Mouse (Mus musculus) hindbrain, embryonic 16.5 days (tissue): ENCODE measurements around the gene Slc44a4. TPM values are rescaled to one million over a fixed set of nuclear protein-coding genes. Genes with fewer than 3 reads are reported as not detected.

ENCODE experiments used
- ATAC-seq: fragments of 200-750 bp; cut with Nextera tagmentation; 2 replicates; pipeline ENCODE4 v1.8.0; 2017; ENCODE audit warnings: moderate TSS enrichment, moderate library complexity
- H3K27ac ChIP-seq: fragments of 300-500 bp; sonication (generic); 2 replicates; pipeline ENCODE4 v1.5.1; 2014; ENCODE audit warnings: low read depth, mild to moderate bottlenecking, control low read depth, low read length, moderate library complexity
- H3K27me3 ChIP-seq: fragments of 300-500 bp; sonication (generic); replicated peaks from 2 replicates; pipeline ENCODE4 v1.6.1; 2014; ENCODE audit warnings: low read length; ENCODE audit not compliant: control insufficient read depth, insufficient read depth
- H3K36me3 ChIP-seq: fragments of 300-500 bp; sonication (generic); 2 replicates; pipeline ENCODE4 v1.6.1; 2014; ENCODE audit warnings: mild to moderate bottlenecking, low read length, moderate library complexity, mixed read lengths; ENCODE audit not compliant: control insufficient read depth, insufficient read depth
- H3K4me1 ChIP-seq: fragments of 300-500 bp; sonication (generic); 2 replicates; pipeline ENCODE4 v1.6.1; 2014; ENCODE audit warnings: low read depth, low read length; ENCODE audit not compliant: control insufficient read depth, insufficient read depth
- H3K4me2 ChIP-seq: fragments of 300-500 bp; sonication (generic); 2 replicates; pipeline ENCODE4 v1.6.1; 2014; ENCODE audit warnings: mild to moderate bottlenecking, low read length, control low read depth, moderate library complexity
- H3K4me3 ChIP-seq: fragments of 300-500 bp; sonication (generic); 2 replicates; pipeline ENCODE4 v1.5.1; 2014; ENCODE audit warnings: mild to moderate bottlenecking, low read length, control low read depth, moderate library complexity
- H3K9ac ChIP-seq: fragments of 300-500 bp; sonication (generic); 2 replicates; pipeline ENCODE4 v1.6.1; 2014; ENCODE audit warnings: low read depth, mild to moderate bottlenecking, control low read depth, low read length, moderate library complexity
- H3K9me3 ChIP-seq: fragments of 300-500 bp; sonication (generic); 2 replicates; pipeline ENCODE4 v1.6.1; 2014; ENCODE audit warnings: mild to moderate bottlenecking, low read length, moderate library complexity; ENCODE audit not compliant: control insufficient read depth
- WGBS: fragments of 180-500 bp; shearing (Covaris S2); extraction: QIAGEN DNeasy Blood & Tissue Kit; methylation state at CpG from one replicate; pipeline ENCODE4 v1.1.7; 2014; 5-methylcytosine and 5-hydroxymethylcytosine counted together
- polyA plus RNA-seq: library from polyadenylated mRNA; unstranded; fragments of >200 nt; fragmentation: Nextera tagmentation; extraction: Ambion mirVana; gene quantifications from 2 replicates; pipeline ENCODE4 v1.2.1, GENCODE M21; 2015

Gene Slc44a4
- polyA plus RNA-seq, 1 experiment from 2014 or later: 0.21 TPM

DNA sequence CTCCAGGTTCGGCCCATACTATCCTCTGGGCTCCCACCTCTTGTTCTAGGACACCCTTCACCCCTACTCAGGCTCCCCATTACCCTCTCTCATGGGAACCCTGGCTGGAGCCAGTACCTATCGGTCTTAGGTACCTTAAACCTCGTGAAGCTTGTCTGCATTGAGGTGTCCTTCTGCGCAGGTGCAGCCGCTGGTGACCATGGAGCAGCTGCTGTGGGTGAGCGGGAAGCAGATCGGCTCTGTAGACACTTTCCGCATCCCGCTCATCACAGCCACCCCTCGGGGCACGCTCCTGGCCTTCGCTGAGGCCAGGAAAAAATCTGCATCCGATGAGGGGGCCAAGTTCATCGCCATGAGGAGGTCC, 17.5 kb downstream of the Slc44a4 start:
- peak overlapping the region; percentile 73 for H3K27ac ChIP-seq
- ATAC-seq: peak; percentile 48
- H3K4me3 ChIP-seq: peak overlapping the region; percentile 78
- H3K27me3 ChIP-seq: no peaks in the 10 kb centered on the region
- no peaks in the 10 kb centered on the region; the same call in 1 of the 2 replicates for H3K36me3 ChIP-seq
- whole genome bisulfite sequencing: 8% methylated on average over 14 of the region's 14 CpGs
- peaks cover 7% of the 10 kb centered on the region for H3K4me1 ChIP-seq
- H3K4me2 ChIP-seq: peak overlapping the region; percentile 92
- H3K9me3 ChIP-seq: no peaks in the 10 kb centered on the region
- peak overlapping the region; percentile 87 for H3K9ac ChIP-seq

- no peaks in the 10 kb centered on the region; the same call in 1 of the 2 replicates for H3K36me3 ChIP-seq
- peaks cover 7% of the 10 kb centered on the region for H3K4me1 ChIP-seq
- no peaks in the 10 kb centered on the region for H3K27me3 ChIP-seq
- 85% methylated on average over 8 of the region's 8 CpGs for WGBS
- H3K9me3 ChIP-seq: no peaks in the 10 kb centered on the region
- H3K4me2 ChIP-seq: peak overlapping the region; percentile 92
- H3K4me3 ChIP-seq: peak overlapping the region; percentile 78
- no peak overlapping the region for H3K27ac ChIP-seq
- H3K9ac ChIP-seq: peak overlapping the region; percentile 87
- no peak for ATAC-seq
Observed at GRCm38 (mm10) chr17:34932287-34932686, 18.0 kb downstream of the Slc44a4 start.

GRCm38 (mm10) chr17:34934031-34934430, 19.8 kb downstream of the Slc44a4 start:
- Histone ChIP-seq H3K9me3 (no peaks in the 10 kb centered on the region), H3K9ac (no peak overlapping the region), H3K36me3 (no peaks in the 10 kb centered on the region; the same call in 1 of the 2 replicates), H3K27ac (no peak overlapping the region), H3K4me3 (no peak overlapping the region), H3K4me2 (no peak overlapping the region), H3K27me3 (no peaks in the 10 kb centered on the region), H3K4me1 (peaks cover 7% of the 10 kb centered on the region)
- WGBS: 75% methylated on average over 24 of the region's 24 CpGs
- no peak for ATAC-seq

GRCm38 (mm10) chr17:34934830-34935229, 20.6 kb downstream of the Slc44a4 start:
- no peak overlapping the region for H3K9ac ChIP-seq

GRCm38 (mm10) chr17:34937960-34938505, 23.8 kb downstream of the Slc44a4 start:
- Histone ChIP-seq H3K9ac (no peak overlapping the region), H3K4me1 (no peaks in the 10 kb centered on the region), H3K27ac (no peak overlapping the region), H3K9me3 (no peaks in the 10 kb centered on the region), H3K27me3 (no peaks in the 10 kb centered on the region), H3K36me3 (no peaks in the 10 kb centered on the region; the same call in 1 of the 2 replicates), H3K4me3 (no peak overlapping the region), H3K4me2 (no peak overlapping the region)
- no peak for ATAC-seq
- 86% methylated on average over 6 of the region's 6 CpGs for WGBS

More at GRCm38 (mm10) chr17:34934830-34935229, 20.6 kb downstream of the Slc44a4 start:
- no peak for ATAC-seq
- Histone ChIP-seq H3K9me3 (no peaks in the 10 kb centered on the region), H3K4me2 (no peak overlapping the region), H3K27me3 (no peaks in the 10 kb centered on the region), H3K27ac (no peak overlapping the region), H3K36me3 (no peaks in the 10 kb centered on the region; the same call in 1 of the 2 replicates), H3K4me3 (no peak overlapping the region), H3K4me1 (peaks cover 7% of the 10 kb centered on the region)
- WGBS: 51% methylated on average over 8 of the region's 8 CpGs

DNA sequence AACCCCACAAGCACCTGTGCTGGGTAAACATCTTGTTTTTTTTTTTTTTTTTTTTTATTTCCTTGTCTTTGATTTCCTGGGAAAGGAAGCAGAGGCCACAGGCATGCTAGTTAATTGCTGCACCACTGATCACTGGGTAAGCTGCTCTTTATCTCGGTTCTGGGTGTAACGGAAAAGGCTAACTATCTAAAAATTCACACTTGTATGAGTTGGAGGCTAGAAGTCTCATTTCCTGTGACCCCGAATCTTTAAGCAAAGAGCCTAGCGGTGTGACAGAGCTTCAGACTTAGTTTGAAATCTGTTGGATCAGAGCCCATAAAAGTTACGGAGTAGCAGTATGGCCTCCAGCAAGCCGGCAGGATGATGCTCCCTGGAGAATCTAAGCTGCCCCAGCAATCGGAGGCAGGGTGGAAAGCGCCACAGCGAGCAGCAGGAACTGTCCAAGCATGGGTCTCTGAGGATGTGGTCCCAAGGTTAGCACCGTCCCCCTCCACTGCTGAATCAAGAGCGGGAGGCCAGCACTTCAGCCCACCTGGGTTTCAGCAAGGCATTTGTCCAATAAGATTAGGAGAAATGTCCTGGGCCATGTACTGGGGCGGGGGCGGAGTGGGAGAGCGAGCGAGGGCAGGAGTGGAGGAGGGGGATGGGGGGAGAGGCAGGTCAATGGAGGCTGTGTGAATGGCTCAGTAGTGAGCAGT, 27.2 kb downstream of the Slc44a4 start:
- Histone ChIP-seq H3K36me3 (no peaks in the 10 kb centered on the region), H3K4me1 (no peaks in the 10 kb centered on the region), H3K27me3 (no peaks in the 10 kb centered on the region), H3K4me2 (peak overlapping the region; percentile 36), H3K27ac (no peak overlapping the region), H3K9me3 (no peaks in the 10 kb centered on the region), H3K9ac (peak overlapping the region; percentile 39), H3K4me3 (peak overlapping the region; percentile 18; the same call in 1 of the 2 replicates)
- 9% methylated on average over 15 of the region's 15 CpGs for WGBS
- no peak for ATAC-seq

DNA sequence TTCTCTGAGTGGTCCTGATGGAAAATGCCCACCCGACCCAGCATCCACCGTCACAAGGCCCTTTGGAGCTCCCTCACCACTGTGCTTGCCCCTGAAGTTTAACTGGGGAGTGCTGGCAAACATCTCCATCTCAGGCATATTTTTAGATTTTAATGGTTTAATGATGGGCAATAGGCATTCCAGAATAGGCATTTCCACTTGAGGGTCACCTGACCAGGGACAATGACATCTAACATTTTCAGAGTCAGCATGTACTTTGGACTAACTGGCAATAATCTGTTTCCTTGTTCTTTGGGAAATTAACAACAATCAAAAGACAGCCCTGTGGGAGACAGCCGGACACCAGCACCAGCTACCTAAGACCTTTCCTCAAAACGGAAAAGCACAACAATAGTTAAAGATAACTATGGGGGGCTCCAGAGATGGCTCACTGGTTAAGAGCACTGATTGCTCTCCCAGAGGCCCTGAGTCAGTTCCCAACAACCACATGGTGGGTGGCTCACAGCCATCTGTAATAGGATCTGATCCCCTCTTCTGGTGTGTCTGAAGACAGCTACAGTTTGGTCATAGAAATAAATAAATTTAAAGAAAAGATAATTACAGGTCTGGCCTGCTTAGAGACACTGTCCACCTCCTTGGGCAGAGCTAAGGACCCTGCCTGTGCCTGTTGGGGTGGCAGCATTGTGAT, 29.0 kb downstream of the Slc44a4 start:
- no peak for ATAC-seq
- H3K4me2 ChIP-seq: no peak overlapping the region
- H3K9me3 ChIP-seq: no peaks in the 10 kb centered on the region
- H3K27me3 ChIP-seq: no peaks in the 10 kb centered on the region
- H3K4me1 ChIP-seq: no peaks in the 10 kb centered on the region
- no peak overlapping the region for H3K9ac ChIP-seq
- H3K27ac ChIP-seq: no peak overlapping the region
- no peak overlapping the region for H3K4me3 ChIP-seq
- H3K36me3 ChIP-seq: no peaks in the 10 kb centered on the region
- WGBS: 87% methylated on average over 4 of the region's 4 CpGs

DNA sequence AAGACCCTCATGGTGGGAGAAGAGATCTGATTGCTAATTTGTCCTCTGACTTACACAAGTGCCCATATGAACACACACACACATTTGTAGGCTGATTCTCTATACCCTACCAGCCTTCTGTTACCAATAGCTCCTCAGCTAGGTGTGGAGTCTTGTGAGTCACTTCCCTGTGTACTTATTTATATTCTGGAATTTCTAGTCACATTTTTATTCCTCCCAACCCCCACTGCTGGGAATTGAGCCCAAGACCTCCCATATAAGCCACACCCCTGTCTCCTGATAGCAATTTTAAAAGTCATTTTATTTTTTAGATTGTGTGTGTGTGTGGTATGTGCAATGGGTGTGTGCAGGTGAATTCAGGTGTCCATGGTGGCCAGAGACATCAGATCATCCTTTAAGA, 30.1 kb downstream of the Slc44a4 start:
- H3K36me3 ChIP-seq: no peaks in the 10 kb centered on the region
- H3K27me3 ChIP-seq: no peaks in the 10 kb centered on the region
- no peaks in the 10 kb centered on the region for H3K9me3 ChIP-seq
- ATAC-seq: no peak
- no peak overlapping the region for H3K9ac ChIP-seq
- H3K4me3 ChIP-seq: no peak overlapping the region
- no peaks in the 10 kb centered on the region for H3K4me1 ChIP-seq
- H3K27ac ChIP-seq: no peak overlapping the region
- no peak overlapping the region for H3K4me2 ChIP-seq

DNA sequence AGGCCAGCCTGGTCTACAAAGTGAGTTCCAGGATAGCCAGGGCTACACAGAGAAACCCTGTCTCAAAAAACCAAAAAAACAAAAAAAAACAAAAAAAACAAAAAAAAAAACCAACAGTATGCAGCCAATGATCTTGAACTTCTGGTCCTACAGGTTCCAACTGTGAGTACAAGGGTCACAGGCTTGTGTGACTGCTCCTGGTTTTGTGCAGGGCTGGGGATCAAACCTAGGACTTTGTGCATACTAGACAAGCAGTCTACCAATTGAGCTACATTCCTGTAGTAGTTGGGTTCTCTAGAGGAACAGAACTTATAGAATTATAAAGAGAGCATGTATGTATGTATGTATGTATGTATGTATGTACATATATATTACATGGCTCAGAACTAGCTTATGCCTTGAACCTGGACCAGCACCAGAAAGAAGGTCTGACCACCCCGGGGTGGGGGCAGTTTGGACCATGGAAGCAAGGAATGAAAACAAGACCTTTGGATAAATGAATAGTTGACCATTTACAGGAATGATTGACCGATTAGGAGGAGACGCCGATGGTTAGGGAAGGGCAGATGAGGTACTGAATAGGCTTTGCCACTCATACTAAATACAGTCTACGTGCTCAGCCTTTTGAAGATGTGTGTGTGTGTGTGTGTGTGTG, 32.3 kb downstream of the Slc44a4 start:
- H3K4me1 ChIP-seq: peaks cover 11% of the 10 kb centered on the region
- H3K27ac ChIP-seq: no peak overlapping the region
- H3K4me2 ChIP-seq: no peak overlapping the region
- ATAC-seq: no peak
- no peak overlapping the region for H3K4me3 ChIP-seq
- WGBS: 90% methylated on average over 5 of the region's 5 CpGs
- peaks cover 6% of the 10 kb centered on the region for H3K36me3 ChIP-seq
- no peaks in the 10 kb centered on the region for H3K27me3 ChIP-seq
- no peaks in the 10 kb centered on the region for H3K9me3 ChIP-seq
- no peak overlapping the region for H3K9ac ChIP-seq
